Mouse (Mus musculus): ENCODE data around the gene Pcdh17. TPM values are rescaled to one million over a fixed set of nuclear protein-coding genes. Genes with fewer than 3 reads are reported as not detected.

Gene Pcdh17
- total RNA-seq, 1 experiment from 2014 or later: 12.4 TPM

GRCm38 (mm10) chr14:84477411-84477810, 34.0 kb downstream of the Pcdh17 start:
- DNase-seq: no peak

DNA sequence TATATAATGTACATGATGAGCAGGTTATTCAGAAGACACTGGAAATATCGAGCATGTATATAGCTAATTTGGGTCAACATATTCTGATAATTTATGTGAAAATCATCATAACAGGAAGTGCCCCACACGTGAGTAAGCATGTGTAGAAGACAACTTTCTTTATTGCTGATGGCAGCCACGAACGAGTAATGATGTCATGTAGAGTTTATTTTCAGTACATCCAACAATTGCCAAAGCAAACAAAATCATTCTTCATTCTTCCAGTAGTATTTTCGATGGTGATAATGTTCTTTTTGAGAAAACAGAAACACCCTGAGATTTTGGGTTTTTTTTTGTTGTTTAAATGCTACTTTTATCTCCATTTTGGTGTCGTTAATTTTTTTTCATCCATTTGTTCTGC, 37.2 kb downstream of the Pcdh17 start:
- DNase-seq: no peak

- no peak for DNase-seq
Observed at GRCm38 (mm10) chr14:84484350-84484749, 41.0 kb downstream of the Pcdh17 start.

DNA sequence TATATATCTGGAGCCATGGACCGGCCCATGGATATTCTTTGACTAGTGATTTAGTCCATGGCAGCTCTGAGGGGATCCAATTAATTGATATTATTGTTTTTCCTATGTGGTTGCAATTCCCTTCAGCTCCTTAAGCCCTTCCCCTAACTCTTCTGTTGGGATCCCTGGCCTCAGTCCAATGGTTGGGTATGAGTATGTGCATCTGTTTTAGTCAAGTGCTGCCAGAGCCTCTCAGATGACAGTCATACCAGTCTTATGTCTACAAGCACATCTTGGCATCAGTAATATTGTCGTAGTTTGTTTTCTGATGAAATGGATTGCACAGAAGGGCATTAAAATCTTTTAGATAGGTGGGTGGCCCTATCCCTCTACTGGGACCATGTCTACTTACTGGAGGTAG, 67.6 kb downstream of the Pcdh17 start:
- DNase-seq: no peak

GRCm38 (mm10) chr14:84532397-84532796, 89.0 kb downstream of the Pcdh17 start:
- DNase-seq: no peak

GRCm38 (mm10) chr14:84535264-84535663, 91.9 kb downstream of the Pcdh17 start:
- no peak for DNase-seq

GRCm38 (mm10) chr14:84541838-84542237, 98.5 kb downstream of the Pcdh17 start:
- DNase-seq: peak; percentile 3

- DNase-seq: no peak
Observed at GRCm38 (mm10) chr14:84545968-84546367, 102.6 kb downstream of the Pcdh17 start.

DNA sequence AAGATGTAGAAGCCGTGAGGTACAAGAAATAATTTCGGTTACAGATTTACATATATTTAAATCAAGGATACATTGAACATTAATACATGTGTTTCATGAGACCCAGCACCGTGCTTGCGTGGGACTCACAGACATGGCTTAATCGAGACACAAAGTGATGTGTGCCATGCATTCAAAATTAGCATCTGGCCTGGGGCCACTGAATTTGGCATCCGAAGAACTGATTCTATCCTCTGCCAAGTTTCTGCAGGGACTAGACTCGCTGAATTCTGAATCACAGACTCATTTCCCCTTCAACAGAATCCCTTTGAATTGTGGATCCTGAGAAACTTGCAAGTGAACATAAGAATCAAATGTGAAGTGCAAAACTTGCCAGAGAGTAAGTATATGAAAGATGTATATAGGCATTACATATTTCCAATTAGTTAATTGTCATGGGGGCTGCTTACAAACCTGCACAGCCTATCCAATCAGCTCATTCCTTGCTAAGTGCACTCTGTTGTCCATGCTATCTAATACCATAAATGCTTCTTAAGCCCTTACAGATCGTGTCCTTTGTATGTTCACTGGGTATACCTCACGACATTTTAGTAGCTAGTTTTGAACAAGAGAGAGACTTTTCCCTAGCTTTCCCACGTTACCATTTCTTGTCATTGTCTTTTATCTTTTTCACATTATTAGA, 104.3 kb downstream of the Pcdh17 start:
- DNase-seq: no peak

- no peak for DNase-seq
Observed at GRCm38 (mm10) chr14:84551546-84551945, 108.2 kb downstream of the Pcdh17 start.

DNA sequence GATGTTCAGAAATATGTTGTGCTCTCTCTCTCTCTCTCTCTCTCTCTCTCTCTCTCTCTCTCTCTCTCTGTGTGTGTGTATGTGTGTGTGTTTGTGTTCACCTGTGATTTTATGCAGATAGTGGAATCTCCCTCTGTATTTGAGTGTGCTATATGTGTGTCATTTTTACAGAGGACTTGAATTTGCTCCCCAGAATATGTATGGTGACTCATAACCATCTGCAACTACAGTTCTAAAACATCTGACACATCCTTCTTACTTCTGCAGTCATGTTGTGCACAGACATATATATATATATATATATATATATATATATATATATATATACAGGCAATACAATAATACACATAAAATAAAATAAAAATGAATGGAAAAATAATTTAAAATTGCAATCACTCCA, 127.7 kb downstream of the Pcdh17 start:
- no peak for DNase-seq
